Mouse (Mus musculus) neural tube, embryonic 14.5 days (tissue): ENCODE results near the gene Pla2g4e. TPM values are rescaled to one million over a fixed set of nuclear protein-coding genes. Genes with fewer than 3 reads are reported as not detected.
"Not testable (repeated sequence)": the region's sequence is repeated elsewhere in the genome, so short reads cannot be mapped to it uniquely, and the experiment has no call there.

Source experiments
- ATAC-seq: fragments of 200-750 bp; cut with Nextera tagmentation; 2 replicates; pipeline ENCODE4 v1.8.0; 2017; ENCODE audit warnings: low read depth, mild to moderate bottlenecking, moderate TSS enrichment, moderate library complexity
- H3K27ac ChIP-seq: fragments of 300-500 bp; sonication (generic); 2 replicates; pipeline ENCODE4 v1.5.1; 2014; ENCODE audit warnings: low read depth, mild to moderate bottlenecking, control low read depth, low read length, moderate library complexity, mixed read lengths
- H3K27me3 ChIP-seq: fragments of 300-500 bp; sonication (generic); 2 replicates; pipeline ENCODE4 v1.6.1; 2014; ENCODE audit warnings: low read length; ENCODE audit not compliant: control insufficient read depth, insufficient read depth
- H3K36me3 ChIP-seq: fragments of 300-500 bp; sonication (generic); 2 replicates; pipeline ENCODE4 v1.6.1; 2014; ENCODE audit warnings: low read length, mixed read lengths; ENCODE audit not compliant: control insufficient read depth, insufficient read depth
- H3K4me1 ChIP-seq: fragments of 300-500 bp; sonication (generic); 2 replicates; pipeline ENCODE4 v1.6.1; 2014; ENCODE audit warnings: low read length; ENCODE audit not compliant: control insufficient read depth, insufficient read depth
- H3K4me2 ChIP-seq: fragments of 300-500 bp; sonication (generic); 2 replicates; pipeline ENCODE4 v1.6.1; 2014; ENCODE audit warnings: mild to moderate bottlenecking, low read depth, low read length, control low read depth
- H3K4me3 ChIP-seq: fragments of 300-500 bp; sonication (generic); 2 replicates; pipeline ENCODE4 v1.5.1; 2014; ENCODE audit warnings: low read depth, low read length, control low read depth, mixed read lengths
- H3K9ac ChIP-seq: fragments of 300-500 bp; sonication (generic); replicated peaks from 2 replicates; pipeline ENCODE4 v1.6.1; 2014; ENCODE audit warnings: low read depth, mild to moderate bottlenecking, control low read depth, low read length, mixed read lengths
- H3K9me3 ChIP-seq: fragments of 300-500 bp; sonication (generic); 2 replicates; pipeline ENCODE4 v1.6.1; 2016; ENCODE audit warnings: low read length; ENCODE audit not compliant: control insufficient read depth
- WGBS: fragments of 180-500 bp; shearing (Covaris S2); extraction: QIAGEN DNeasy Blood & Tissue Kit; methylation state at CpG from one replicate; pipeline ENCODE4 v1.1.7; 2014; 5-methylcytosine and 5-hydroxymethylcytosine counted together
- polyA plus RNA-seq: library from polyadenylated mRNA; unstranded; fragments of >200 nt; fragmentation: Nextera tagmentation; extraction: Ambion mirVana; gene quantifications from 2 replicates; pipeline ENCODE4 v1.2.1, GENCODE M21; 2014

The Pla2g4e gene
- polyA plus RNA-seq, 1 experiment from 2014 or later: 7.2 TPM

- Histone ChIP-seq H3K27me3 (0 out of 2 replicates have a peak, but pooled peaks cover 2% of the 10 kb centered on the region), H3K27ac (peak overlapping the region; percentile 70), H3K4me1 (no peaks in the 10 kb centered on the region), H3K9me3 (no peaks in the 10 kb centered on the region), H3K4me3 (peak overlapping the region; percentile 33), H3K9ac (peak overlapping the region; percentile 41), H3K4me2 (peak overlapping the region; percentile 57), H3K36me3 (no peaks in the 10 kb centered on the region)
- peak; percentile 73 for ATAC-seq
- WGBS: 15% methylated on average over 9 of the region's 9 CpGs
These were observed 384 bp upstream of the Pla2g4e start for GRCm38 (mm10) chr2:120245421-120246016.

GRCm38 (mm10) chr2:120243995-120244394 lies 1.1 kb downstream of the Pla2g4e start:
- H3K4me1 ChIP-seq: no peaks in the 10 kb centered on the region
- H3K9ac ChIP-seq: no peak overlapping the region
- no peak overlapping the region for H3K4me3 ChIP-seq
- WGBS: 85% methylated on average over 2 of the region's 2 CpGs
- no peaks in the 10 kb centered on the region for H3K36me3 ChIP-seq
- 0 out of 2 replicates have a peak, but pooled peaks cover 2% of the 10 kb centered on the region for H3K27me3 ChIP-seq
- no peak overlapping the region for H3K27ac ChIP-seq
- no peak for ATAC-seq
- H3K4me2 ChIP-seq: peak overlapping the region; percentile 57; the same call in 1 of the 2 replicates
- no peaks in the 10 kb centered on the region for H3K9me3 ChIP-seq

DNA sequence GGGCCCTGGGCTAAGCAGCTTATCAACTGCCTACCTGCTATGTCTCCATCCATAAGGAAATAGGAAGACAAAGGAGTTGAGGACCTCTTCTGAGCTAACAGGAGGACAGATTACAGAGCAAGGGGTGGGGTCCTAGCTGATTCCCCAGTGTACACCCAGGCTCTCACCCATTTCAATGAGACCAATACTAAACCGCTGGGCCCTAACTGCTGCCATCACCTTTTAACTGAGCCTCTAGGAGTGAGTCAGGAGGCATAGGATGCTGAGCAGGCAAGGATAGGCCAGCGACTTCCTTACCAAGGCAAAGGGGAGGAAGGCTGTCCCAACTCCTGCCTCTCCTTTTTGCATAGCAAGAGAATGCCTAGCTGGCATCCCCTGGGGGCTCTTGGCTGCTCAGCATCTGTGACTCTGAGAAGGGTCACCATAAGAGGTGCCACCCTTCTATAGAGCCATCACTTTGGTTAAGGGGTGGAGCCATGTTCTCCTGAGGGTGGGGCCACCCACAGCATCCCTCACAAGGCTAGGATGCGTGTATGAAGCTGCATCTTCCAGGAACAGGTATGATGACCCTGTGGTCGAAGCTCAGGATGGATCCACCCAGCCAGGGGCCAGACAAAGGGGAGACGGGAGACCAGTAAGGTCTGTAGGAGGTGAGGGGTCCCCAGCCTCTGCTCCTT lies 2.2 kb downstream of the Pla2g4e start:
- H3K4me1 ChIP-seq: no peaks in the 10 kb centered on the region
- WGBS: 83% methylated on average over 5 of the region's 5 CpGs
- no peaks in the 10 kb centered on the region for H3K9me3 ChIP-seq
- H3K4me2 ChIP-seq: no peak overlapping the region
- no peak for ATAC-seq
- no peak overlapping the region for H3K9ac ChIP-seq
- H3K4me3 ChIP-seq: no peak overlapping the region
- no peaks in the 10 kb centered on the region for H3K27me3 ChIP-seq
- no peaks in the 10 kb centered on the region for H3K36me3 ChIP-seq
- no peak overlapping the region for H3K27ac ChIP-seq

GRCm38 (mm10) chr2:120238733-120239132 lies 6.4 kb downstream of the Pla2g4e start:
- H3K9me3 ChIP-seq, H3K9ac ChIP-seq, H3K36me3 ChIP-seq, H3K4me3 ChIP-seq, ATAC-seq, H3K27me3 ChIP-seq, H3K4me2 ChIP-seq, H3K4me1 ChIP-seq, H3K27ac ChIP-seq: not testable (repeated sequence)
- 90% methylated on average over 8 of the region's 9 CpGs for WGBS

DNA sequence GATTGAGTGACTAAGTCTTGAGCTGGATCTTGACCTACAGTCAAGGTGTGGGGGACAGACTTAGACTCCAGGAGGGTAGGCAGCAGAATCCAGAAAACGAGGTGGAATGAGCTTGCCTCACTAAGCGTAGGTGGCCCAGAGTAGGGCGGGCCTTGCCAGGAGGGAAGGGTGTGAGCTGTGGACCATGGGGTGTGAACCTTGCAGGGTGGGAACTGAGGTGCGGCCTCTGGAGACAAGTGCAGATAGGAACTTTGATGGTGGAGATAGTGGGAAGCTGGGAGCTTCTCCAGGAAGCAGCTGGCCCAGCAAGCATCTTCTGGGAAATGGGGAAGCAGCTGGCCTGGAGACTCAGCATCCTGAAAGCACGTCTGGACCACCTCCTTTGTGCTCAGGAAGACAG lies 7.4 kb downstream of the Pla2g4e start:
- H3K4me2 ChIP-seq: no peak overlapping the region
- no peaks in the 10 kb centered on the region for H3K36me3 ChIP-seq
- no peaks in the 10 kb centered on the region for H3K27me3 ChIP-seq
- H3K4me3 ChIP-seq: no peak overlapping the region
- H3K27ac ChIP-seq: no peak overlapping the region
- 71% methylated on average over 5 of the region's 5 CpGs for WGBS
- no peak for ATAC-seq
- no peak overlapping the region for H3K9ac ChIP-seq
- no peaks in the 10 kb centered on the region for H3K9me3 ChIP-seq
- H3K4me1 ChIP-seq: no peaks in the 10 kb centered on the region

DNA sequence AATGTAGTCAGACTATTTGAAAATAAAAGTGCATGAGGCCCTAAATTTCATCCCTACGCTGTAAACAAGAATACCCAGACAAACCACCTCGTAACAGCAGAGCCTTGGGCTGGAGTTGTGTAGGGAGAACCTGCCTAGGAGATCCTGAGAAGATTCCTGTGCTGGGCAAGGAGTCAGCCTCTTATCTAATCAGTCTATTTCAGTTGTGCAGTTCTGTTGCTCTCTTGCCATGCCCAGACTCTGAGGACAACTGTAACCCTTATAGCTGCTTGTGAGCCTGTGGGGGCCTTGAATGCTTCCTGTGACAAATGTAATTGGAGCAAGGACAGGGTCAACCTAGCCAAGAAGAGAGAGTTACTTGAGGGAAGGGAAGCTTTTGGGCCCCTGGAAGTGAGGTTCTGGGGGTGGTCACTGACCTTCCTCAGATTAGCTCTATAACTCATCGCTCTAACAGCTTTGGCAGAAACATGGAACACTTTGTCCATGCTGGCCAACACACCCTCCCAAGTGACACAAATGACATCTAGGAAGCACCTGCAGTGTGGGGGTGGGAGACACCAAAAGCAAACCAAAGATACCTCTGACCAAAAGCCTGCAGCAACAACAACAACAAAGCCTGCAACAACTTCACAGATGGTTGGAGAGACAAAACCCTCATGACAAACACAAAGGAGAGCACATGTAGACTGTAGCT lies 9.0 kb downstream of the Pla2g4e start:
- no peaks in the 10 kb centered on the region for H3K36me3 ChIP-seq
- no peak overlapping the region for H3K9ac ChIP-seq
- no peak overlapping the region for H3K4me2 ChIP-seq
- H3K27ac ChIP-seq: no peak overlapping the region
- H3K4me1 ChIP-seq: no peaks in the 10 kb centered on the region
- 82% methylated on average over 3 of the region's 3 CpGs for WGBS
- H3K4me3 ChIP-seq: no peak overlapping the region
- no peak for ATAC-seq
- H3K9me3 ChIP-seq: no peaks in the 10 kb centered on the region
- H3K27me3 ChIP-seq: no peaks in the 10 kb centered on the region

GRCm38 (mm10) chr2:120235381-120235780 lies 9.8 kb downstream of the Pla2g4e start:
- no peaks in the 10 kb centered on the region for H3K4me1 ChIP-seq

DNA sequence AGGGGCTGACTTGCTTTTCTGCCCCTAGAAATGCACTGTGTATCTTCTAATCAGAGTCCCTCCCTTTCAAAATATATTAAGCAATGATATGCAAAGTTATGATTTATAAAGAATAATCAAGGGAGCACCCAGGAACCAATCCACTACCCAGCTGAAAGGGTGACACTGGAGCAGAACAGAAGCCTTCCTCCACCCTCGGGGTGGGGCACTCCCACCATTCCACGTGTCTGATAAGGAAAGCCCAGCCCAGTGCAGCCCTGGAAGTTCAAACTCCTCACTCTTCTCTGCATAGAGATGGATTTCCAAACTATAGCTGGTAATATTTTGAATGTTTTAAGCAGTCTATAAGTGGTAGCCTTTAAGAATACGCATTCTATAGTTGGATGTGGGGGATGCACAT lies 13.5 kb downstream of the Pla2g4e start:
- Histone ChIP-seq H3K27ac (no peak overlapping the region), H3K9me3 (no peaks in the 10 kb centered on the region), H3K4me2 (no peak overlapping the region), H3K27me3 (no peaks in the 10 kb centered on the region), H3K4me1 (no peaks in the 10 kb centered on the region), H3K36me3 (no peaks in the 10 kb centered on the region), H3K9ac (no peak overlapping the region), H3K4me3 (no peak overlapping the region)
- ATAC-seq: no peak
- WGBS: 61% methylated on average over 3 of the region's 3 CpGs

More at GRCm38 (mm10) chr2:120235381-120235780, 9.8 kb downstream of the Pla2g4e start:
- Histone ChIP-seq H3K27ac (no peak overlapping the region), H3K9me3 (no peaks in the 10 kb centered on the region), H3K4me2 (no peak overlapping the region), H3K9ac (no peak overlapping the region), H3K36me3 (no peaks in the 10 kb centered on the region), H3K27me3 (no peaks in the 10 kb centered on the region), H3K4me3 (no peak overlapping the region)
- ATAC-seq: no peak
- 67% methylated on average over 3 of the region's 3 CpGs for WGBS

DNA sequence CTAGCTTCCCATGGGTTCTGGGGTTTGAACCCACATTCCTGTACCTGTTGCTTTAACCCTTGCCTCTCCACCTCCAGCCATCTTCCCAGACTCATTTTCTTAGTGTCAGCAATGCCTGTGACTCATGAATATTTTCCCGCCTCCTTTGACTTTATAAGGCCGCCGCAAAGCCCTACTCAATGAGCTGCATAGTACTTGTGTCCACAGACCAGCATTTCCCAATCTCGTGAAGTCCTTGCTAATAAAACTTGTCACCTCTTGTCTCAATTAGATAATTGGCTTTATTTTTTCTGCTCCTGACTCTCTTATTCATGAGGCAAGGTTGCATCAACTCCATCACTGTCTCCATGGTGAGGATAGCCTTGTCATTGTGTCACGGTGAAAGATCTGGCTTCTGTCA lies 30.5 kb downstream of the Pla2g4e start:
- no peak for ATAC-seq
- Histone ChIP-seq H3K4me3 (no peak overlapping the region), H3K36me3 (no peaks in the 10 kb centered on the region), H3K9ac (no peak overlapping the region), H3K4me1 (no peaks in the 10 kb centered on the region), H3K9me3 (no peaks in the 10 kb centered on the region), H3K27me3 (no peaks in the 10 kb centered on the region), H3K27ac (no peak overlapping the region), H3K4me2 (no peak overlapping the region)
- WGBS: 91% methylated on average over 5 of the region's 5 CpGs
